Mouse (Mus musculus): Measurements from ENCODE around the gene Atn1. TPM values are rescaled to one million over a fixed set of nuclear protein-coding genes. Genes with fewer than 3 reads are reported as not detected.

Gene Atn1
- total and polyA plus RNA-seq, 3 experiments = 1.6 to 43.2 TPM; not detected in 1

DNA sequence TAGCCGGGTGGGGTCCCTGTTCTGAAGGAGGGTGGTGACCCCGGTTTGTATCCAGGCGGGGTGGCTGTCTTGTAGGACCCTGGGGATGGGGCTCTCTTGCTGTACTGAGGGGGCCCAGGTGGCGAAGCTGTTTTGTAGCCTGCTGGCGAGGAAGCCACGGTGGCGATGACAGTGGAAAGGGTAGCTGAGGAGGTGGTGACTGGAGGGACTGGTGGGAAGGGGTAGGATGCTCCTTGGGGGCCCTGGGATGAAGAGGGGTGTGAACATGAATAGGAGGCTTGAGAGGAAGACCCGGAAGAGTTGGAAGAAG, 10.1 kb downstream of the Atn1 start:
- H3K79me2 ChIP-seq (ENCODE audit: control insufficient read depth, insufficient read depth, low read length, poor library complexity) = peaks cover 1% of the 10 kb centered on the region; the same call in 1 of the 2 replicates
- H3K9me3 ChIP-seq (replicated peaks; ENCODE audit: insufficient read depth, low read length) = no peaks in the 10 kb centered on the region
- peak overlapping the region; percentile 50 to 57 for H3K4me3 ChIP-seq (ENCODE audit: control insufficient read depth in 1 of 2, insufficient read depth in 1 of 2, low read depth in 2 of 2, low read length in 2 of 2)
- peaks cover 0 to 4% of the 10 kb centered on the region in 2 experiments; a peak in 1 of 4 replicates for H3K4me1 ChIP-seq (ENCODE audit: control insufficient read depth in 1 of 2, insufficient read depth in 2 of 2, low read length in 2 of 2)
- no peak for DNase-seq (ENCODE audit: low read depth, low spot score)
- TF ChIP-seq MXI1 (IDR thresholded peaks at IDR 0.05; ENCODE audit: low read depth, low read length) = no peak
- no peak overlapping the region for H3K27ac ChIP-seq (ENCODE audit: control insufficient read depth, low read depth, low read length)
- peaks cover 0 to 4% of the 10 kb centered on the region in 2 experiments; a peak in 2 of 4 replicates for H3K36me3 ChIP-seq (ENCODE audit: control insufficient read depth in 1 of 2, insufficient read depth in 2 of 2, low read length in 2 of 2)
- peak overlapping the region; percentile 80 for H3K9ac ChIP-seq (ENCODE audit: control insufficient read depth, low read depth, low read length, poor library complexity, severe bottlenecking)
- H3K27me3 ChIP-seq (ENCODE audit: control insufficient read depth in 1 of 2, insufficient read depth in 2 of 2, low read length in 2 of 2) = no peaks in the 10 kb centered on the region

DNA sequence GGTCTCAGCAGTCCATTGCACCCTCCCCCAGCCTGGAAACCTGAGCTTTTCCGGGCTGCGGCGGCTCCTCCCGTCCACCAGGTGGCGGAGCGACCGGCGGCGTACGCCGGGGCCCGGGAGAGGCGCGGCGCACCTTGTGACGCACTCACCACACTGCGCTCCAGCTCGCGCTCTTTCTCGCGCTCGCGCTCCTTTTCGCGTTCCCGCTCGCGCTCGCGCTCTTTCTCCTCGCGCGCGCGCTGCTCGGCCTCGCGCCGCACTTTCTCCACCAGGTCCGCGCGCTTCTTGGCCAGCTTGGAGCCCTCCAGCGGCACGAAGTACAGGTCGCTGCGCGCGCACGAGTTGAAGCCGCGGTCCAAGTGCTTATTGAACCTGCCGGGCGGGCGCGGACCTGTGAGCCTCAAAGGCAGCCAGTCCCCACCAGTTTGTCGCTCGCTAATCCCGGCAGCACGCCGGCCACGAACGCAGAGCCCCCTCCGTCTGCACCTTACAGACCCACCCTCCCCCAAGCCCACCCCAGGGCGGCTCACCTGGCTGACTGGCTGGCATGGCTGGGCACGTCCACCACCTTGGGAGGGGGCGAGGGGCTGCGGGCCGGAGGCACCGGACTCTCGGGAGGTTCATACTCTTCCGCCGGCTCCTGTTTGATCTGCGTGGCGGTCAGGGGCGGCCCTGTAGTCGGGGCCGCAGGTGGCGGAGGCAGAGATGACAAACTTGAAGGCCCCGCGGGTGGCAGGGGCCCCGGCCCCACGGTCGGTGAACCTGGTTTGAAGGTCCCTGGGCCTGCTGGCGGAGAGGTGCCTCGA, 10.6 kb downstream of the Atn1 start:
- Histone ChIP-seq H3K36me3 (ENCODE audit: control insufficient read depth in 1 of 2, insufficient read depth in 2 of 2, low read length in 2 of 2) (peaks cover 0 to 4% of the 10 kb centered on the region in 2 experiments; a peak in 2 of 4 replicates), H3K9ac (ENCODE audit: control insufficient read depth, low read depth, low read length, poor library complexity, severe bottlenecking) (peak overlapping the region; percentile 80), H3K4me3 (ENCODE audit: control insufficient read depth in 1 of 2, insufficient read depth in 1 of 2, low read depth in 2 of 2, low read length in 2 of 2) (peak overlapping the region; percentile 50 to 57), H3K27me3 (ENCODE audit: control insufficient read depth in 1 of 2, insufficient read depth in 2 of 2, low read length in 2 of 2) (no peaks in the 10 kb centered on the region), H3K79me2 (ENCODE audit: control insufficient read depth, insufficient read depth, low read length, poor library complexity) (peaks cover 1% of the 10 kb centered on the region; the same call in 1 of the 2 replicates), H3K4me1 (ENCODE audit: control insufficient read depth in 1 of 2, insufficient read depth in 2 of 2, low read length in 2 of 2) (peaks cover 0 to 4% of the 10 kb centered on the region in 2 experiments; a peak in 1 of 4 replicates), H3K27ac (ENCODE audit: control insufficient read depth, low read depth, low read length) (peak overlapping the region; percentile 25; the same call in 1 of the 2 replicates), H3K9me3 (replicated peaks; ENCODE audit: insufficient read depth, low read length) (no peaks in the 10 kb centered on the region)
- peak; percentile 97 for DNase-seq (ENCODE audit: low read depth, low spot score)
- peak; percentile 74; the same call in 1 of the 2 replicates for TF ChIP-seq E2F4 (IDR thresholded peaks at IDR 0.05; ENCODE audit: borderline replicate concordance, low read depth, low read length)
- TF ChIP-seq TCF12 (IDR thresholded peaks at IDR 0.05; ENCODE audit: low read depth, low read length) = peak; percentile 29; the same call in 1 of the 2 replicates
- TF ChIP-seq NELFE (IDR thresholded peaks at IDR 0.05; ENCODE audit: low read depth, low read length) = peak; percentile 64; the same call in 1 of the 2 replicates
- no peak for TF ChIP-seq MAFK (IDR thresholded peaks at IDR 0.05; ENCODE audit: borderline replicate concordance, low read depth, low read length)
- 0 out of 2 replicates have a peak, but pooled peaks have one; percentile 19 for TF ChIP-seq TBP (IDR thresholded peaks at IDR 0.05; ENCODE audit: low read depth, low read length)
- TF ChIP-seq RCOR1 (IDR thresholded peaks at IDR 0.05; ENCODE audit: low read depth, low read length) = no peak
- TF ChIP-seq ZC3H11A (IDR thresholded peaks at IDR 0.05; ENCODE audit: low read depth, low read length) = no peak
- TF ChIP-seq SIN3A (IDR thresholded peaks at IDR 0.05; ENCODE audit: low read length) = peak; percentile 50; the same call in 1 of the 2 replicates
- TF ChIP-seq EP300 (IDR thresholded peaks at IDR 0.05; ENCODE audit: low read depth in 1 of 2, low read length in 2 of 2) = no peak
- TF ChIP-seq JUND (IDR thresholded peaks at IDR 0.05; ENCODE audit: low read depth, low read length) = no peak
- TF ChIP-seq TAL1 (IDR thresholded peaks at IDR 0.05; ENCODE audit: low read length) = no peak
- peak; percentile 29; the same call in 1 of the 2 replicates for TF ChIP-seq ETS1 (IDR thresholded peaks at IDR 0.05; ENCODE audit: low read depth, low read length)
- no peak for TF ChIP-seq UBTF (IDR thresholded peaks at IDR 0.05; ENCODE audit: borderline replicate concordance, insufficient read depth, low read depth, low read length)
- no peak for TF ChIP-seq MYB (IDR thresholded peaks at IDR 0.05; ENCODE audit: low read depth, low read length)
- TF ChIP-seq ZMIZ1 (IDR thresholded peaks at IDR 0.05; ENCODE audit: low read depth, low read length) = 0 out of 2 replicates have a peak, but pooled peaks have one; percentile 51
- TF ChIP-seq MEF2A (IDR thresholded peaks at IDR 0.05; ENCODE audit: extremely low read depth, insufficient replicate concordance, low read depth, low read length, poor library complexity, severe bottlenecking) = no peak
- no peak for TF ChIP-seq CHD1 (IDR thresholded peaks at IDR 0.05; ENCODE audit: low read depth, low read length)
- peak; percentile 75 for TF ChIP-seq CHD2 (IDR thresholded peaks at IDR 0.05; ENCODE audit: low read length)
- TF ChIP-seq SMC3 (IDR thresholded peaks at IDR 0.05; ENCODE audit: low read depth, low read length) = peak; percentile 58
- TF ChIP-seq HCFC1 (IDR thresholded peaks at IDR 0.05; ENCODE audit: low read depth, low read length) = peak; percentile 93
- peak; percentile 22; the same call in 1 of the 2 replicates for TF ChIP-seq MAZ (IDR thresholded peaks at IDR 0.05; ENCODE audit: low read depth, low read length)
- TF ChIP-seq MAX (IDR thresholded peaks at IDR 0.05; ENCODE audit: low read length) = 0 out of 2 replicates have a peak, but pooled peaks have one; percentile 44
- TF ChIP-seq ELF1 (IDR thresholded peaks at IDR 0.05; ENCODE audit: low read depth, low read length) = peak; percentile 78
- TF ChIP-seq CTCF (IDR thresholded peaks at IDR 0.05 in 2 of 3, conservative IDR thresholded peaks at IDR 0.05 in 1 of 3; ENCODE audit: control insufficient read depth in 1 of 3, insufficient read depth in 1 of 3, low read depth in 2 of 3, low read length in 3 of 3, poor library complexity in 1 of 3, severe bottlenecking in 1 of 3) = peak; percentile 60 to 94 (median 91); a peak in 5 of 6 replicates
- no peak for TF ChIP-seq MYC (IDR thresholded peaks at IDR 0.05; ENCODE audit: low read depth, low read length)
- TF ChIP-seq USF1 (IDR thresholded peaks at IDR 0.05; ENCODE audit: low read depth, low read length) = 0 out of 2 replicates have a peak, but pooled peaks have one; percentile 44
- no peak for TF ChIP-seq BHLHE40 (IDR thresholded peaks at IDR 0.05; ENCODE audit: borderline replicate concordance, low read depth, low read length)
- TF ChIP-seq POLR2A (IDR thresholded peaks at IDR 0.05; ENCODE audit: control insufficient read depth in 1 of 2, insufficient read depth in 1 of 2, low read depth in 1 of 2, low read length in 2 of 2, poor library complexity in 1 of 2) = peak; percentile 37 to 63; a peak in 1 of 4 replicates
